Mouse (Mus musculus) CH12.LX (cell line): ENCODE measurements around the gene Rnaseh2c. TPM values are rescaled to one million over a fixed set of nuclear protein-coding genes. Genes with fewer than 3 reads are reported as not detected.

Experiments
- DNase-seq: peaks from one replicate; pipeline ENCODE4 v3.0.0-alpha.2; 2013; ENCODE audit errors: extremely low read depth
- H3K27ac ChIP-seq: 2 replicates; pipeline ENCODE4 v1.5.1; 2012; ENCODE audit warnings: low read depth, mild to moderate bottlenecking, control low read depth, moderate library complexity; ENCODE audit not compliant: insufficient read depth
- H3K27me3 ChIP-seq: replicated peaks from 2 replicates; pipeline ENCODE3; 2012; ENCODE audit warnings: inconsistent platforms
- H3K36me3 ChIP-seq, 2 experiments: replicated peaks in 1 of 2; 2 replicates each; pipeline versions ENCODE3 to v1.6.1; 2012; ENCODE audit warnings: inconsistent platforms in 1 of 2, low read length in 1 of 2, mild to moderate bottlenecking in 1 of 2, mixed read lengths in 1 of 2, moderate library complexity in 1 of 2; ENCODE audit not compliant: control insufficient read depth in 1 of 2, insufficient read depth in 1 of 2
- H3K4me1 ChIP-seq, 2 experiments: 2 replicates each; pipeline ENCODE4 v1.6.1; 2012; ENCODE audit warnings: inconsistent platforms in 1 of 2, moderate library complexity in 1 of 2; ENCODE audit not compliant: insufficient read depth in 2 of 2, control insufficient read depth in 1 of 2
- H3K4me2 ChIP-seq: 2 replicates; pipeline ENCODE4 v1.6.1; 2012; ENCODE audit warnings: low read depth, mild to moderate bottlenecking, control low read depth; ENCODE audit not compliant: poor library complexity, insufficient read depth, severe bottlenecking
- H3K4me3 ChIP-seq, 3 experiments: fragments of 150-350 bp in 1 of 3; sonication (generic) in 1 of 3; replicated peaks in 1 of 3; 2 replicates each; pipeline versions ENCODE3 to v1.5.1; 2011 to 2012; ENCODE audit warnings: low read depth in 2 of 3, low read length in 2 of 3, mild to moderate bottlenecking in 2 of 3, moderate library complexity in 2 of 3, control low read depth in 1 of 3, improper control_type of control experiment in 1 of 3, inconsistent platforms in 1 of 3, mixed read lengths in 1 of 3; ENCODE audit not compliant: poor library complexity in 1 of 3
- H3K79me2 ChIP-seq: replicated peaks from 2 replicates; pipeline ENCODE4 v1.6.1; 2012; ENCODE audit warnings: mild to moderate bottlenecking, moderate library complexity; ENCODE audit not compliant: control insufficient read depth, poor library complexity, insufficient read depth, severe bottlenecking; ENCODE audit errors: extremely low read depth
- H3K9ac ChIP-seq: 2 replicates; pipeline ENCODE4 v1.6.1; 2012; ENCODE audit warnings: low read depth, mild to moderate bottlenecking, control low read depth, moderate library complexity; ENCODE audit not compliant: insufficient read depth
- H3K9me3 ChIP-seq: replicated peaks from 2 replicates; pipeline ENCODE3; 2012; ENCODE audit warnings: low read length, inconsistent platforms, mixed read lengths
- BHLHE40 ChIP-seq: IDR thresholded peaks from 2 replicates; pipeline ENCODE4 v1.6.1; 2011; ENCODE audit warnings: mild to moderate bottlenecking, low read depth, low read length, improper control_type of control experiment
- CHD1 ChIP-seq: IDR thresholded peaks from 2 replicates; pipeline ENCODE4 v1.6.1; 2012; ENCODE audit warnings: low read depth, low read length, improper control_type of control experiment, inconsistent platforms
- CHD2 ChIP-seq: IDR thresholded peaks from 2 replicates; pipeline ENCODE4 v1.6.1; 2011; ENCODE audit warnings: low read length, improper control_type of control experiment
- CTCF ChIP-seq, 2 experiments: IDR thresholded peaks in 1 of 2; conservative IDR thresholded peaks in 1 of 2; 2 replicates each; pipeline ENCODE4 v1.5.1; 2011 to 2012; ENCODE audit warnings: low read depth in 2 of 2, low read length in 2 of 2, improper control_type of control experiment in 1 of 2, inconsistent platforms in 1 of 2, mild to moderate bottlenecking in 1 of 2, moderate library complexity in 1 of 2
- E2F4 ChIP-seq: IDR thresholded peaks from 2 replicates; pipeline ENCODE4 v1.6.1; 2011; ENCODE audit warnings: low read depth, low read length, improper control_type of control experiment; ENCODE audit not compliant: insufficient replicate concordance
- EP300 ChIP-seq: IDR thresholded peaks from 2 replicates; pipeline ENCODE4 v1.6.1; 2011; ENCODE audit warnings: low read length, improper control_type of control experiment
- GABPA ChIP-seq: IDR thresholded peaks from 2 replicates; pipeline ENCODE4 v1.6.1; 2012; ENCODE audit warnings: low read depth, low read length, improper control_type of control experiment, inconsistent platforms; ENCODE audit not compliant: insufficient replicate concordance
- HCFC1 ChIP-seq: IDR thresholded peaks from 2 replicates; pipeline ENCODE4 v1.6.1; 2012; ENCODE audit warnings: low read depth, mild to moderate bottlenecking, inconsistent platforms, low read length, improper control_type of control experiment
- JUND ChIP-seq: conservative IDR thresholded peaks from 2 replicates; pipeline ENCODE4 v1.6.1; 2011; ENCODE audit warnings: low read depth, low read length, improper control_type of control experiment
- KAT2A ChIP-seq: IDR thresholded peaks from 2 replicates; pipeline ENCODE4 v1.6.1; 2012; ENCODE audit warnings: low read length, improper control_type of control experiment, inconsistent platforms; ENCODE audit not compliant: insufficient replicate concordance
- MAFK ChIP-seq: IDR thresholded peaks from 2 replicates; pipeline ENCODE4 v1.6.1; 2011; ENCODE audit warnings: low read length, improper control_type of control experiment; ENCODE audit not compliant: insufficient replicate concordance
- MAZ ChIP-seq: IDR thresholded peaks from 2 replicates; pipeline ENCODE4 v1.6.1; 2012; ENCODE audit warnings: low read depth, mild to moderate bottlenecking, inconsistent platforms, low read length, improper control_type of control experiment, moderate library complexity
- MXI1 ChIP-seq: IDR thresholded peaks from 2 replicates; pipeline ENCODE4 v1.6.1; 2011; ENCODE audit warnings: mild to moderate bottlenecking, low read depth, low read length, improper control_type of control experiment
- MYC ChIP-seq: IDR thresholded peaks from 2 replicates; pipeline ENCODE4 v1.6.1; 2011; ENCODE audit warnings: low read depth, mild to moderate bottlenecking, improper control_type of control experiment, low read length
- NELFE ChIP-seq: IDR thresholded peaks from 2 replicates; pipeline ENCODE4 v1.6.1; 2011; ENCODE audit warnings: low read depth, low read length, improper control_type of control experiment
- PAX5 ChIP-seq: IDR thresholded peaks from 2 replicates; pipeline ENCODE4 v1.6.1; 2012; ENCODE audit warnings: low read length, inconsistent platforms, mixed read lengths
- RAD21 ChIP-seq: IDR thresholded peaks from 2 replicates; pipeline ENCODE4 v1.6.1; 2011; ENCODE audit warnings: low read depth, mild to moderate bottlenecking, low read length, improper control_type of control experiment, moderate library complexity
- RCOR1 ChIP-seq: conservative IDR thresholded peaks from 2 replicates; pipeline ENCODE4 v1.6.1; 2012; ENCODE audit warnings: low read depth, mild to moderate bottlenecking, inconsistent platforms, low read length, improper control_type of control experiment
- SMC3 ChIP-seq: IDR thresholded peaks from 2 replicates; pipeline ENCODE4 v1.6.1; 2011; ENCODE audit warnings: low read depth, low read length, improper control_type of control experiment
- UBTF ChIP-seq: IDR thresholded peaks from 2 replicates; pipeline ENCODE4 v1.6.1; 2012; ENCODE audit warnings: low read depth, mild to moderate bottlenecking, inconsistent platforms, low read length, improper control_type of control experiment, moderate library complexity
- USF1 ChIP-seq: IDR thresholded peaks from 2 replicates; pipeline ENCODE4 v1.6.1; 2014; ENCODE audit warnings: low read depth, mild to moderate bottlenecking, inconsistent platforms, low read length, improper control_type of control experiment
- ZC3H11A ChIP-seq: IDR thresholded peaks from 2 replicates; pipeline ENCODE4 v1.6.1; 2012; ENCODE audit warnings: low read depth, mild to moderate bottlenecking, inconsistent platforms, low read length, improper control_type of control experiment
- ZKSCAN1 ChIP-seq: IDR thresholded peaks from 2 replicates; pipeline ENCODE4 v1.6.1; 2012; ENCODE audit warnings: low read depth, inconsistent platforms, low read length, improper control_type of control experiment, borderline replicate concordance
- ZMIZ1 ChIP-seq: IDR thresholded peaks from 2 replicates; pipeline ENCODE4 v1.6.1; 2012; ENCODE audit warnings: low read depth, mild to moderate bottlenecking, inconsistent platforms, low read length, improper control_type of control experiment
- ZNF384 ChIP-seq: IDR thresholded peaks from 2 replicates; pipeline ENCODE4 v1.6.1; 2012; ENCODE audit warnings: low read depth, low read length, improper control_type of control experiment, inconsistent platforms
- dilution Hi-C: fragments of 300-500 bp; cut with MboI; formaldehyde crosslinking; loops from 2 replicates; pipeline ENCODE4 v1.14.3; 2020; ENCODE audit warnings: low sequenced_read_pairs; ENCODE audit not compliant: extremely low pct_unique_long_range_greater_than_20kb, extremely low pct_ligation_motif_present
- in situ Hi-C: fragments of 300-500 bp; cut with MboI; formaldehyde crosslinking; loops from 3 replicates; pipeline ENCODE4 v1.14.3; 2019; ENCODE audit warnings: low sequenced_read_pairs, low pct_ligation_motif_present, low pct_unique_long_range_greater_than_20kb, mixed read lengths
- polyA plus RNA-seq: library from polyadenylated mRNA; unstranded; fragments of >175 nt; gene quantifications from 2 replicates; pipeline ENCODE4 v1.2.1, GENCODE M21; 2012; ENCODE audit warnings: low read depth; ENCODE audit not compliant: insufficient read length
- total RNA-seq, 2 experiments: library from RNA; depleted of rRNA; stranded (reverse); fragments of 300-350 nt in 1 of 2; fragments of >200 nt in 1 of 2; gene quantifications; 2 replicates each; pipeline ENCODE4 v1.2.3; 2012 to 2014

Rnaseh2c gene
- total and polyA plus RNA-seq, 3 experiments, result 54.2 to 124 (median 79.0) TPM

GRCm38 (mm10) chr19:5580776-5581175 lies 20.9 kb upstream of the Rnaseh2c start:
- H3K79me2 ChIP-seq, result no peaks in the 10 kb centered on the region
- dilution Hi-C loops (no loop called here), in situ Hi-C loops (no loop called here)
- DNase-seq, result no peak
- H3K27ac ChIP-seq, result no peak overlapping the region
- no peak overlapping the region for H3K4me2 ChIP-seq
- H3K36me3 ChIP-seq, result no peaks in the 10 kb centered on the region
- H3K9me3 ChIP-seq, result no peaks in the 10 kb centered on the region
- H3K4me3 ChIP-seq, result no peak overlapping the region
- no peaks in the 10 kb centered on the region for H3K4me1 ChIP-seq
- peaks cover 16% of the 10 kb centered on the region for H3K27me3 ChIP-seq
- H3K9ac ChIP-seq, result no peak overlapping the region
- TF ChIP-seq MAZ, result no peak
- no peak for TF ChIP-seq MAFK
- TF ChIP-seq MYC, result no peak
- TF ChIP-seq MXI1, result no peak
- no peak for TF ChIP-seq UBTF
- TF ChIP-seq PAX5, result no peak

GRCm38 (mm10) chr19:5581995-5582394 lies 19.7 kb upstream of the Rnaseh2c start:
- Histone ChIP-seq H3K9ac (no peak overlapping the region), H3K9me3 (no peaks in the 10 kb centered on the region), H3K4me3 (no peak overlapping the region), H3K27me3 (peaks cover 20% of the 10 kb centered on the region), H3K79me2 (no peaks in the 10 kb centered on the region), H3K27ac (no peak overlapping the region), H3K4me1 (no peaks in the 10 kb centered on the region), H3K36me3 (no peaks in the 10 kb centered on the region), H3K4me2 (no peak overlapping the region)
- dilution Hi-C loops, result no loop called here
- DNase-seq, result no peak
- in situ Hi-C loops, result no loop called here
- TF ChIP-seq ZKSCAN1, result no peak
- TF ChIP-seq HCFC1, result no peak
- TF ChIP-seq ZC3H11A, result no peak
- no peak for TF ChIP-seq E2F4
- TF ChIP-seq NELFE, result no peak
- no peak for TF ChIP-seq MYC
- no peak for TF ChIP-seq UBTF

GRCm38 (mm10) chr19:5589159-5589558 lies 12.5 kb upstream of the Rnaseh2c start:
- H3K4me3 ChIP-seq, result no peak overlapping the region
- in situ Hi-C loops, result no loop called here
- no peaks in the 10 kb centered on the region for H3K9me3 ChIP-seq
- no peak overlapping the region for H3K9ac ChIP-seq
- TF ChIP-seq CHD1, result no peak
- no peak for TF ChIP-seq ZC3H11A
- TF ChIP-seq CTCF (conservative IDR thresholded peaks at IDR 0.05 in 1 of 2, IDR thresholded peaks at IDR 0.05 in 1 of 2; ENCODE audit: low read depth in 2 of 2, low read length in 2 of 2), result peak in 1 of 2 experiments; percentile 57; a peak in 2 of 4 replicates
- peak; percentile 23 for TF ChIP-seq RAD21
- no peak for TF ChIP-seq CHD2
- no peak for TF ChIP-seq NELFE
- TF ChIP-seq ZNF384, result no peak
- TF ChIP-seq USF1, result no peak
- TF ChIP-seq GABPA, result no peak
- no peak for TF ChIP-seq KAT2A
- no peak for TF ChIP-seq JUND
- TF ChIP-seq MYC, result no peak
- no peak for TF ChIP-seq RCOR1
- TF ChIP-seq SMC3, result peak; percentile 32; the same call in 1 of the 2 replicates
- no peak for TF ChIP-seq BHLHE40
- TF ChIP-seq ZMIZ1, result no peak
- TF ChIP-seq MAZ, result no peak
- no peak for TF ChIP-seq EP300
- peaks cover 7 to 12% of the 10 kb centered on the region in 2 experiments for H3K4me1 ChIP-seq
- H3K36me3 ChIP-seq, result no peaks in the 10 kb centered on the region
- H3K27ac ChIP-seq, result no peak overlapping the region
- no peaks in the 10 kb centered on the region for H3K79me2 ChIP-seq
- no peak for DNase-seq
- H3K4me2 ChIP-seq, result no peak overlapping the region
- peaks cover 16% of the 10 kb centered on the region for H3K27me3 ChIP-seq
- dilution Hi-C loops, result no loop called here
